Mouse (Mus musculus) left cerebral cortex, postnatal 36 days (tissue): ENCODE results near the gene Boll. TPM values are rescaled to one million over a fixed set of nuclear protein-coding genes. Genes with fewer than 3 reads are reported as not detected.
A peak's percentile ranks its signal among the peaks of the same experiment; 100 is the strongest.

Experiments
- DNase-seq, 2 experiments: peaks; one replicate each; pipeline ENCODE4 v3.0.0; 2021 to 2022; ENCODE audit warnings: low spot score in 2 of 2, mixed read lengths in 1 of 2
- intact Hi-C: fragments of 180-260 bp; cut with DNase I; formaldehyde crosslinking; loops from one replicate; pipeline ENCODE4 v1.15.1; 2025
- total RNA-seq, 2 experiments: library from RNA; stranded (reverse); gene quantifications; 2 replicates each; pipeline ENCODE4 v1.2.3; 2021

The Boll gene
- total RNA-seq, 2 experiments from 2014 or later = not detected

DNA sequence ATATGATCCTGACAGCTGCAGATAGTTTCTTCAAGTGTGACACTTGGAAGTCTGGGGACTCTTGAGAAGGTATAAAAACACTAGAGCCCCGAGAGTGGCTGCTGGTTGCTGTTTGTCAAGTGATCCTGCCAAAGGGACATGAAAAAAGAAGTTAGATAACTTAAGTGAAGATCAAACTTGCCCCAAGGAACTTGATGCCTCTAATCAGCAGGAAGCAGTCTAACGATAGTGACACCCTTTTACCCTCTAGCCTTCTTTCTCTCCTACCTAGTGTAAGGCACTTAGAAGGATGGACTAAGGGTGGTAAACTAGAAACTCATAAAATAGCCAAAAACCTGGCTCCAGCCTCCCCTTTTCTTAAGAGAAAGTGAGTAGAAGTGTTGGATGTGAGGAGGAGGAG, 98.9 kb downstream of the Boll start:
- intact Hi-C loops = no loop called here
- DNase-seq = no peak

GRCm38 (mm10) chr1:55246374-55246773, 116.9 kb downstream of the Boll start:
- intact Hi-C loops = no loop called here
- DNase-seq = no peak

- intact Hi-C loops = loop anchor here (5.0 kb wide), 2 partner anchors 152 to 633 kb away; partner anchors contain the start of genes Hspd1 and Hspe1
Observed at GRCm38 (mm10) chr1:55239237-55239636, 124.0 kb downstream of the Boll start.

GRCm38 (mm10) chr1:55238496-55238895, 124.8 kb downstream of the Boll start:
- intact Hi-C loops = loop anchor here (1.0 to 5.0 kb wide), 3 partner anchors 145 to 634 kb away; partner anchors contain the start of genes Hspd1 and Hspe1
- peak in 1 of 2 experiments; percentile 13 for DNase-seq

More at GRCm38 (mm10) chr1:55239237-55239636, 124.0 kb downstream of the Boll start:
- DNase-seq = no peak

GRCm38 (mm10) chr1:55237643-55238161, 125.6 kb downstream of the Boll start:
- intact Hi-C loops = loop anchor here (1.0 to 5.0 kb wide), 4 partner anchors 107 to 635 kb away; partner anchors contain the start of genes Hspd1, Hspe1 and Mob4

GRCm38 (mm10) chr1:55236890-55237642, 126.2 kb downstream of the Boll start, which contains the start of gene Mars2:
Gene Mars2, plus strand, starts transcription at chr1:55237177.
- peak; percentile 95 to 96 for DNase-seq
- intact Hi-C loops = loop anchor here (2.0 to 5.0 kb wide), 3 partner anchors 106 to 635 kb away; partner anchors contain the start of genes Hspd1, Hspe1 and Mob4

More at GRCm38 (mm10) chr1:55237643-55238161, 125.6 kb downstream of the Boll start:
- DNase-seq = no peak

GRCm38 (mm10) chr1:55236487-55236886, 126.8 kb downstream of the Boll start:
- intact Hi-C loops = loop anchor here (2.0 to 5.0 kb wide), 3 partner anchors 106 to 636 kb away; partner anchors contain the start of genes Hspd1, Hspe1 and Mob4
- no peak for DNase-seq

GRCm38 (mm10) chr1:55234910-55235520, 128.3 kb downstream of the Boll start:
- intact Hi-C loops = loop anchor here (5.0 kb wide), 2 partner anchors 148 to 637 kb away; partner anchors contain the start of genes Hspd1 and Hspe1
- no peak for DNase-seq

GRCm38 (mm10) chr1:55228256-55228884, 134.9 kb downstream of the Boll start:
- no peak for DNase-seq
- intact Hi-C loops = loop anchor here (5.0 kb wide), 1 partner anchor 36 kb away; no protein-coding TSS in a partner anchor

- no peak for DNase-seq
- intact Hi-C loops = loop anchor here (5.0 kb wide), 1 partner anchor 35 kb away; no protein-coding TSS in a partner anchor
Observed at GRCm38 (mm10) chr1:55227376-55227775, 135.9 kb downstream of the Boll start.

GRCm38 (mm10) chr1:55226011-55226857, 137.0 kb downstream of the Boll start, which contains the start of gene Rftn2:
Gene Rftn2, minus strand, starts transcription at chr1:55226782.
- intact Hi-C loops = loop anchor here (5.0 kb wide), 1 partner anchor 34 kb away; no protein-coding TSS in a partner anchor
- DNase-seq = no peak

DNA sequence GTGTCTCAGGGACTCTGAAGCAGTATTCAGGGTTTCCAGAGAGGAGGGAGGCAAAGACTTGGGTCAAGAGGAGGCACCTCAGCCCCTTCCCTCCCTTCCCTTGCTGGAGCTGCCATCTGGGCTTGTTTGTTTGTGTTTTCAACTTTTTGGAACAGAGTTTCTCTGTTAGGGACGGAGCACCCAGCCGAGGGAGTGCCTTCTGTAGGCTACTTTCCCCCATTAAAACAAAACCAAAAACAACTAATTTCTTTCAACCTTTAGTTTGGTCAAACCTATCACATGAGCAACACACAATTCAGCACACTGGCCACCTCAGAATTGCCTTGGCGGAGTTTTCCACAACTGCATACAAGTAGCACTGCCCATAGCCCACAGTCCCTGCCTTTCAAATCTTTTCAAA, 137.9 kb downstream of the Boll start:
- no peak for DNase-seq
- intact Hi-C loops = loop anchor here (5.0 kb wide), 1 partner anchor 33 kb away; no protein-coding TSS in a partner anchor

- DNase-seq = no peak
- intact Hi-C loops = no loop called here
Observed at GRCm38 (mm10) chr1:55224111-55224510, 139.2 kb downstream of the Boll start.

DNA sequence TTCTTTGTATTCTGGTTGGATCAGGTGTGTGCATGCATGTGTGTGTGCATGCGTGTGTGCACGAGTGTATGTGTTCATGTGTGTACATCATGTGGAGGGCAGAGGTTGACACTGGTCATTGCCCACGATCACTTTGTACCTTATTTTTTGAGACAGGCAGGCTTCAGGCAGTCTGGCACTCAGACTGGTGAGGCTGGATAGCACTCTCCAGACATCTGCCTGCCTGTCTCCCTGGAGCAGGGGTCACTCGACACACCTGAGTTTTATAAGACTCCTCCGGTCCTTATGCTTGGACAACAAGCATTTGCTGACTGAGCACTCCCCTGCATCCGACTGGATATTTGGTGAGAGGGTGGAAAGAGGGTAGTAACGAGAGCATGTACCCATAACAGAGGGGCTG, 140.2 kb downstream of the Boll start:
- DNase-seq = no peak
- intact Hi-C loops = no loop called here

DNA sequence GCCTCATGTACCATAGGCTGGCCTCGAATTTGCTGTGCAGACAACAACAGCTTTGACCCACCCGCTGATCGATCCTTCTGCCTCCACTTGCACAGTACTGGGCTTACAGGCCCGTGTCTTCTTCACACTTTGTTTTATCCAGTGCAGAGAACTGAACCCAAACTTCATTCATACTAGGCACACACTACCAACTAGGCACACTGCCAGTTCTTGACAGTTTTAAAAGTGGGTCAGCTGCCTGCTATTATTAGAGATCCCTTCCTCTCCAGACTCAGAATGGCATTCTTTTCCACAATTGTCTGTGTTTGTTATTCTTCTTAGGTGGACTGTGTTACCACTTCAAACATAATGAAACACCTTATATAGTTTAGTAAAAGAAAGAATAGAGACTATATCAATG, 141.9 kb downstream of the Boll start:
- intact Hi-C loops = no loop called here
- no peak for DNase-seq

GRCm38 (mm10) chr1:55217191-55217590, 146.1 kb downstream of the Boll start:
- intact Hi-C loops = no loop called here

GRCm38 (mm10) chr1:55215185-55215813, 148.0 kb downstream of the Boll start:
- DNase-seq = no peak
- intact Hi-C loops = no loop called here

More at GRCm38 (mm10) chr1:55217191-55217590, 146.1 kb downstream of the Boll start:
- DNase-seq = no peak

GRCm38 (mm10) chr1:55213936-55214335, 149.3 kb downstream of the Boll start:
- intact Hi-C loops = no loop called here
- DNase-seq = no peak
